Mouse (Mus musculus): Measurements from ENCODE around the gene Ubxn11. TPM values are rescaled to one million over a fixed set of nuclear protein-coding genes. Genes with fewer than 3 reads are reported as not detected.
"Not testable (repeated sequence)": the region's sequence is repeated elsewhere in the genome, so short reads cannot be mapped to it uniquely, and the experiment has no call there.

The Ubxn11 gene
- total and polyA plus RNA-seq, 2 experiments from 2014 or later, result 4.9 to 11.2 TPM

DNA sequence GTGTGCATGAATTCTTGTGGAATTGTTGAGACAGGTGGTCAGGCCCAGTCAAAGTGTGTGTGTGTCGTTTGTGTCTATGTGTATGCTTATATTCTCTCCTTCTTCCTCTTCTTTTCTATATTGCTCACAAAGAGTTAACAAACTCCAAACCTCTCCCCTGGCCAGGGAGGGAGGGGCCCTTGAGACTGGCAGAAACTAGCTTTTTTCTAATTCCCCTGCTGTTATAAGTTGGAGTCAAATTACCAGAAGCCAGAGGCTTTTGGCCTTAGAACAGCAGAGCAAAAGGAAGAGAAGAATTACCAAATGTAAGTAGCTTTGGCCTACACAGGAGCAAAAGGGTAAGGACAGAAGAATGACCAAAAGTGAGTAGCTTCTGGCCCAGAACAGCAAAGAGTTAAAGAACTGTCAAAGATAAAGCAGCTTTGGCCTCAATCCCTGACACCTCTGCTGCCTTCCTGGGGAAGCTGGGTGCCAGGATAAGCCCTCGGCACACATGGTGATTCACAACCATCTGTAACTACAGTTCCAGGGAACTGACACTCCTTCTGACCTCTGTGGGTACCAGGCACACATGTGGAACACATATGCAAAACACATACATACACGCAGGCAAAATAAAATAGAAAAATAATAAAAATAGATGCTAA is 34.0 kb downstream of the Ubxn11 start:
- no peaks in the 10 kb centered on the region for H3K9me3 ChIP-seq (ENCODE audit: low read length)
- ATAC-seq (ENCODE audit: low FRiP score) (no peak), DNase-seq (ENCODE audit: low spot score) (no peak)
- 72% methylated on average over 3 of the region's 3 CpGs for WGBS
- H3K4me2 ChIP-seq (ENCODE audit: low read depth, low read length, poor library complexity, severe bottlenecking), result no peak overlapping the region
- no peak overlapping the region for H3K4me3 ChIP-seq (ENCODE audit: low read depth, low read length)
- no peak overlapping the region for H3K27ac ChIP-seq (ENCODE audit: low read depth, low read length)
- H3K27me3 ChIP-seq (ENCODE audit: insufficient read depth, low read length), result no peaks in the 10 kb centered on the region
- H3K36me3 ChIP-seq (ENCODE audit: insufficient read depth, low read length), result no peaks in the 10 kb centered on the region
- no peak for TF ChIP-seq CTCF (IDR thresholded peaks at IDR 0.05)
- H3K9ac ChIP-seq (replicated peaks; ENCODE audit: low read length, poor library complexity, severe bottlenecking), result no peak overlapping the region
- H3K4me1 ChIP-seq (ENCODE audit: insufficient read depth, low read length), result no peaks in the 10 kb centered on the region

DNA sequence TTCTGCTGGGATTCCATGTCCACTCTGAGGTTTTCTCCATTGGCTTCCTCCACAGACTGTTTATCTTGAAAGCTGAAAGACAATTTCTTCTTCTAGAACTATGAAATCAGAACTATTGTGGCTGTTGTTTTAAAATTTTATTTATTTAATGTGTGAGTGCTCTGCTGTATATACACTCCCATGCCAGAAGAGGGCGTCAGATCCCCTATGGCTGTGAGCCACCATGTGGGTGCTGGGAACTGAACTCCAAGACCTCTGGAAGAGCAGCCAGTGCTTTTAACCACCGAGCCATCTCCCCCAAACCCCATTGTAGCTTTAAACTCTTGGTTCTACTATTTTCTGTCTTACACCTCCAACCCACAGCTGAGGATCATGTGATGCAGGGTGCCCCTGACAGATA is 36.5 kb downstream of the Ubxn11 start:
- ATAC-seq (ENCODE audit: low FRiP score), result no peak
- Histone ChIP-seq H3K4me2 (ENCODE audit: low read depth, low read length, poor library complexity, severe bottlenecking) (no peak overlapping the region), H3K9me3 (ENCODE audit: low read length) (no peaks in the 10 kb centered on the region), H3K36me3 (ENCODE audit: insufficient read depth, low read length) (no peaks in the 10 kb centered on the region), H3K4me3 (ENCODE audit: low read depth, low read length) (no peak overlapping the region), H3K27me3 (ENCODE audit: insufficient read depth, low read length) (no peaks in the 10 kb centered on the region), H3K27ac (ENCODE audit: low read depth, low read length) (no peak overlapping the region), H3K9ac (replicated peaks; ENCODE audit: low read length, poor library complexity, severe bottlenecking) (no peak overlapping the region), H3K4me1 (ENCODE audit: insufficient read depth, low read length) (no peaks in the 10 kb centered on the region)
- 0 out of 2 replicates have a peak, but pooled peaks have one; percentile 11 for TF ChIP-seq CTCF (IDR thresholded peaks at IDR 0.05)
- DNase-seq (ENCODE audit: low spot score), result no peak
- 83% methylated on average over 2 of the region's 2 CpGs for WGBS

GRCm38 (mm10) chr4:134144297-134144696 is 41.9 kb downstream of the Ubxn11 start:
- not testable (repeated sequence) for ATAC-seq (ENCODE audit: low FRiP score)
- WGBS, result 98% methylated on average over 5 of the region's 5 CpGs

DNA sequence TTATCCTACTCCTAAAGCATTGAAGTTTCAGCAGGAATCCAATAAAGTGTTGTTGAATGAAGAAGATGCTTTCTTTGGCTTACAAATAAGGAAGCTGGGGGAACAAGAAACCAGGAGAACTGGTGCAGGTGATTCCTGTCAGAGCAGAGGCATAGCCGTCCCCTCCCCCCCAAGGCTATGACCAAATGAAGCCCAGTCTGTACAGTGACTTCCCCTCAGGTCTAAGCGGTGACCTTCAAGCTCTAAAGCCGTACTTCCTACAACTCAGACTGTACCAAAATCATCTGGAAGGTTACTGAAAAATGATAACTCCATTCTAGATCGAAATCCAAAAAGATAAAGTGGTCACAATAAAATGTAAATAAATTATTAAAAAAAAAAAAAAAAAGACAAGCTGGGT is 47.0 kb downstream of the Ubxn11 start:
- ATAC-seq (ENCODE audit: low FRiP score), result no peak
- no peak for TF ChIP-seq CTCF (IDR thresholded peaks at IDR 0.05)
- WGBS, result 97% methylated on average over 4 of the region's 4 CpGs
- Histone ChIP-seq H3K9me3 (ENCODE audit: low read length) (no peaks in the 10 kb centered on the region), H3K9ac (replicated peaks; ENCODE audit: low read length, poor library complexity, severe bottlenecking) (no peak overlapping the region), H3K36me3 (ENCODE audit: insufficient read depth, low read length) (peaks cover 13% of the 10 kb centered on the region), H3K27me3 (ENCODE audit: insufficient read depth, low read length) (no peaks in the 10 kb centered on the region), H3K4me2 (ENCODE audit: low read depth, low read length, poor library complexity, severe bottlenecking) (no peak overlapping the region), H3K4me3 (ENCODE audit: low read depth, low read length) (no peak overlapping the region), H3K4me1 (ENCODE audit: insufficient read depth, low read length) (no peaks in the 10 kb centered on the region), H3K27ac (ENCODE audit: low read depth, low read length) (no peak overlapping the region)
- no peak for DNase-seq (ENCODE audit: low spot score)

More at GRCm38 (mm10) chr4:134144297-134144696, 41.9 kb downstream of the Ubxn11 start:
- not testable (repeated sequence) for H3K4me2 ChIP-seq (ENCODE audit: low read depth, low read length, poor library complexity, severe bottlenecking); H3K4me1 ChIP-seq (ENCODE audit: insufficient read depth, low read length); H3K9me3 ChIP-seq (ENCODE audit: low read length); H3K27me3 ChIP-seq (ENCODE audit: insufficient read depth, low read length); H3K4me3 ChIP-seq (ENCODE audit: low read depth, low read length); H3K36me3 ChIP-seq (ENCODE audit: insufficient read depth, low read length); DNase-seq (ENCODE audit: low spot score); H3K9ac ChIP-seq (replicated peaks; ENCODE audit: low read length, poor library complexity, severe bottlenecking); H3K27ac ChIP-seq (ENCODE audit: low read depth, low read length)

- H3K27ac ChIP-seq (ENCODE audit: low read depth, low read length), result no peak overlapping the region
- 86% methylated on average over 3 of the region's 3 CpGs for WGBS
- H3K36me3 ChIP-seq (ENCODE audit: insufficient read depth, low read length), result peaks cover 16% of the 10 kb centered on the region
- no peaks in the 10 kb centered on the region for H3K4me1 ChIP-seq (ENCODE audit: insufficient read depth, low read length)
- H3K4me3 ChIP-seq (ENCODE audit: low read depth, low read length), result no peak overlapping the region
- no peaks in the 10 kb centered on the region for H3K9me3 ChIP-seq (ENCODE audit: low read length)
- no peaks in the 10 kb centered on the region for H3K27me3 ChIP-seq (ENCODE audit: insufficient read depth, low read length)
- no peak for TF ChIP-seq CTCF (IDR thresholded peaks at IDR 0.05)
- DNase-seq (ENCODE audit: low spot score), result no peak
- no peak overlapping the region for H3K9ac ChIP-seq (replicated peaks; ENCODE audit: low read length, poor library complexity, severe bottlenecking)
- ATAC-seq (ENCODE audit: low FRiP score), result no peak
- H3K4me2 ChIP-seq (ENCODE audit: low read depth, low read length, poor library complexity, severe bottlenecking), result no peak overlapping the region
These were observed 49.7 kb downstream of the Ubxn11 start for GRCm38 (mm10) chr4:134152112-134152511.

GRCm38 (mm10) chr4:134153656-134154055 is 51.3 kb downstream of the Ubxn11 start:
- no peaks in the 10 kb centered on the region for H3K9me3 ChIP-seq (ENCODE audit: low read length)
- H3K4me1 ChIP-seq (ENCODE audit: insufficient read depth, low read length), result no peaks in the 10 kb centered on the region
- WGBS, result 93% methylated on average over 3 of the region's 3 CpGs
- H3K27me3 ChIP-seq (ENCODE audit: insufficient read depth, low read length), result no peaks in the 10 kb centered on the region
- no peak overlapping the region for H3K4me3 ChIP-seq (ENCODE audit: low read depth, low read length)
- H3K36me3 ChIP-seq (ENCODE audit: insufficient read depth, low read length), result peaks cover 16% of the 10 kb centered on the region
- H3K4me2 ChIP-seq (ENCODE audit: low read depth, low read length, poor library complexity, severe bottlenecking), result no peak overlapping the region
- H3K9ac ChIP-seq (replicated peaks; ENCODE audit: low read length, poor library complexity, severe bottlenecking), result no peak overlapping the region
- ATAC-seq (ENCODE audit: low FRiP score) (no peak), DNase-seq (ENCODE audit: low spot score) (no peak)
- no peak for TF ChIP-seq CTCF (IDR thresholded peaks at IDR 0.05)
- no peak overlapping the region for H3K27ac ChIP-seq (ENCODE audit: low read depth, low read length)
